Mouse (Mus musculus) thymus, postnatal 10 days (tissue): ENCODE data around the gene Cd82.

Experiments used
- DNase-seq, 2 experiments: peaks; one replicate each; pipeline ENCODE4 v3.0.0; 2021; ENCODE audit warnings: low spot score in 2 of 2

Gene Cd82

DNA sequence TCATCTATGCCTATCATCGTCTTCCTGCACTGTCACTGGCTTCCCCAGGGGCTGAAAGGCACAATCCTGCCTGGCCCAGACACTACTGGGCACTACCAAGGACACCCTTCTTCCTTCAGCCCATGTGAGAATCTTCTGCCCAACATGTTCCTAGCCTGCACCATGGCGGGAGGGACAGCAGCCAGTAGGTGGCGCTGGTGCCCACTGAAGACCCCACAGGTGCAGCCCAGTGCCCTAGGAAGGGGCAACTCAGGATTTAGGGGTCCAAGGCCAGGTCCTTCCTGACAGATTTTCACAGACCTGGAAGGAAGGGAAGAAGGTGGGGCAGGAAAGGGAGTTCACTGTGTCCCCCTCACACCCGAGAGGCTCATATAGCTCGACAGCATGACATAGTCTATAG lies 47.7 kb downstream of the Cd82 start:
- DNase-seq = peak; percentile 61 to 81

DNA sequence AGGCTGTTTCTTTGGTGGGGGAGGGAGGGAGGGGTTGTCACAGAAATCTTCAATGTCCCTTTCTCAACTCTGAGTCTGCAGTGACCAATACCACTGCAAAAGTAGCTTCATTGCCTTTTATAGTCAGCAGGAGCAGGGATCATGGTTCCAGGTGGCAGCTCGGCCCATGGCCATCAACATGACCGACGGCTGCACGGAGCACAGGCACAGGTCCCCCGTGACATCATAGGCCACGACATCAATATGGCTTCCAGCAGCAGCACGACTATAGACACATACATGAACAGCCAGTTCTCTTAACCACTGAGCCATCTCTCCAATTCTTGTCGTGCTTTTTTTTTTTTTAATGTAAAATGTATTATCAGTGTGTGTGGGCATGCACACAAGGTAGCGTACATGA lies 48.8 kb downstream of the Cd82 start:
- no peak for DNase-seq

DNA sequence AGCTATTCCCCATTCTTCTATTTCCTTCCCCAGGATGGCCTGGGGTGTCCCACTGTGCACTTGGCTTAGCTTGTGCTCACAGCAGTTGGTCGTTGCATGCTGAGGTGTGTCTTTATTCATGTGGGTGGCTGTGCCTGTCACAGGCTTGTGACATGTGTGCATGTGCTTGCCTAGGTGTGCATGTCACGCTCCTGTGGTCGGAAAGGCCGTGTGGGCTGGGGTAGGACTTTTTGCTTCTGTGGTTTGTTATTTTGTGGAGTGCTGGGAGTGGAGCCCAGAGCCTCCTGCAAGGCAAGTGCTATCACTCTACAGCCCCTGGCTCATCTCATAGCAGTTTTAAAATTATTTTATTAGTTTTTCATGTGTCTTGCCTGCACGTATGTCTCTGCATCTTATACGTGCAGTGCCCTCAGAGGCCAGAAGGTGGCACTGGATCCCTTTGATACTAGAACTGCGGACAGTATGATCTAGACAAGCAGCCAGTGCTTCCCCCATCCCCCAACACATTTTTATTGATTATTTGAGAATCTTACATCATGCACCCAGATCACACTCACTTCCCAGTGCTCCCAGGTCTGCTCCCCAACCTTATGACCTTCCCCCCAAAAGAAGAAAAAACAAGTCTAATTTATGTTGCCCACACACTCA lies 49.4 kb downstream of the Cd82 start:
- DNase-seq = peak; percentile 58 to 76

DNA sequence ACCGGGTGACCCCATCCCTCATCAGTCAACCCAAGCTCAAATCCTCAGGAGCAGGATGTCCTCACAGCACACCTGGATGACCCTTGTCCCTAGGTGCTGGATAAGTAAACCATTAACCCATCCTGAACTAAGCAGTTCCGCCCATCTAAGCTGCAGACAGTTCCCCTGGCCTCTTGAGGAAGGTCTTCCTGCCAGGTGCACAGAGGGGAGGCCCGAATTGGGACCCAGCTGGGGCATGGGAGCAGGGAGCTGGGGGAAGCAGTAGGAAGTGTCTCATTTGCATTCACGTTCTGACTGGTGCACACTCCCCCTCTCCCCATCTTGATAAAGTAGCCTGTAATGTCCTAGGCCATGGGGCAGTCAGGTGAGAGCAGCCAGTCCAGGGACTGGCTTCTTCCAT lies 50.8 kb downstream of the Cd82 start:
- DNase-seq = no peak

DNA sequence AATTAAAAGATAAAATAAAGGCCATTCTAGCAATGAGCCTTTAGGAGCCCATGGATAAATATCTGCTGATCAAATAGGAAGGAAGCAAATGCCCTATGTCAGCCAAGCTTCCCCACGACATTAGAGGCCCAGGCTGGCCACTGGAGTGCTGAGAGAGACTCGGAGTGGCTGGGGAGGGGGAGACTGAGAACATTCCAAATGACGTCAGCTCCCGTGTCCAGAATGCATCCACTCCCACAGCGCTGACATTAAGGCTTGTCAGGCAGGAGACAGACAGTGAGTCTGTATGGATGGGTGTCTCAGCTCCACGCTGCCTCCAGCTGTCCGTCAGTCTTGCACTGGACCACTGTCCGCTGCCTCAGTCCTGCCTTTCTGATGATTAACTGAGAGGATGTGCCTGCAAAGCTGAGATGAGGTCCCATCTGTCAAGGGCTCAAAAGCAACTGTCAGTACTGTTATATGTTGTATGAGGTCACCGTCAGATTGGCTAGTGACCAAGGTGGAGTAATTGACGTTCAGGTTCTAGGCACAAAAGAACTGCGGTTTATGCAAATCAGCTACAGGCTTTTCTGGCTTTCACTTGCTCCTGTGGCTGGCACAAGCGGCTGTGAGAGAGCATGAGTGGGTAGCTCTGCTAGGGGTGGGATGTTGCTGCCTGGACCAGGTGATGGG lies 51.9 kb downstream of the Cd82 start:
- no peak for DNase-seq

DNA sequence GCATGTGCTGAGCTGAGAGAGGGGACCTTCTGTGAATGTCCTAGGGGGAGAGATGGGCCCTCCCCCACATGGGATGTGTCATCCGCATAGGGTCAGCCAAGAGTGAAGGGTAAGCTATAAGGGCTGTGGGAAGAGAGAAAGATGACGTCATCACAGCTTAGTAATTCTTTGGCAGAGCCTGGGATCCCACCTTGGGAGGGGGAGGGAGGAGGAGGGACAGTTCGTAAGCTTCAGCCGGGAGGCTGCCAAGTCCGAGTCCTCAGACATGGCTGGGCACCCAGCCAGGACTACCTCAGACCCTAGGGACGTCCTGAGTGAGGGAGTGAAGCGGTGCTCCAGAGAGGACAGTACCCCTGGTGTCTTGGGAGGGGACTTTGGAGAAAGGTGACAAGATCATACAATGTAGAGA lies 57.9 kb downstream of the Cd82 start:
- no peak for DNase-seq

DNA sequence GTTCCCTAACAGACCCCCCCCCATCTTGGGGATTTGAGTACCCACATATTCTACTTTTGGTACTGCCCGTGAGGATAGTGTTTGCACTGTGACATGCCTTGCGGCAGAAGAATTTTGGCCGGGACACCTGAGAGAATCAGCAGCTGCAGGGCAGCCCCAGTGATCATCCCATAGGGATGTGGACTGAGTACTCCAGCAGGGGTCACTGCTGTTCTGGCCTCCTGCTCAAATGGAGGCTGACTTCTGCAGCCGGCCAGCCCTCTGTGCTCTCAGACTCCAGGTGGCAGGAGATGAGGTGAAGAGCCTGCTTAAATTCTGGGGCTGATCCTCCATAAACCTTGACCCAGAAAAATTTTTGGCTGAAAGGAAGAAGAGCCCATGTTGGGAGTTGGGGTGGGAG lies 58.8 kb downstream of the Cd82 start:
- no peak for DNase-seq

DNA sequence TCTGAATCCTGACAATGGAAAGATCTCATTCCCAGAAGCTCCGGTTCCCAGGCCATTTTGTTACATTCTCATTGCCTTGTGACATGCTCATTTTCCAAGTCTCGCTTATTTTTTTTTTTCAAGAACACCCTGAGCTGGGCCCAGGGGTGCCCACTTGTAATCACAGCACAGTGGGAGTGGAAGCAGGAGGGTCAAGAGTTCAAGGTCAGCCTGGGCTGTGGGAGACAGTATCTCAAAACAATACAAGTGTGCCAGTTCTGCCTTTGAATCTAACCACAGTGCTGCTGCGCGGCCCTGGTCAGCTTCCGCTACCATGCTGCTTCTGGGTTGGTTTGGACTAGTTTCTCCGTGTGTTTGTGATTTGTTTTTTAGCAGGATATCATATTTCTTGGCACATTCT lies 59.7 kb downstream of the Cd82 start:
- no peak for DNase-seq

DNA sequence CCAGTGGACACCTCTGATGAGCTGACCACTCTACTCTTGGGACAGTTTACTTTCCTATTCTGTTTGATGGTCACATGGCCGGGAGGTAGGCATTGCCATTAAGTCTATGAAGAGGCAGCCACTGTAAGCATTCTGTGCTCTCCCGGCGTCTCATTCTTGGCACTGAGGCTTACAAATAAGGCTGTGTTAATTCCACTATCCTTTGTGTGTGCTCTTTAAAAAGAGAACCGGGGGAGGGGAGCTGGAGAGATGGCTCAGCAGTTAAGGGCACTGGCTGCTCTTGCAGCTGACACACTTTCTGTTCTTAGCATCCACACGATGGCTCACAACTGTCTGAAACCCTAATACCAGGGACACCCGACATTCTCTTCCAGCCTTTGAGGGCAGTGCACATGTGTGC lies 71.7 kb downstream of the Cd82 start:
- no peak for DNase-seq

DNA sequence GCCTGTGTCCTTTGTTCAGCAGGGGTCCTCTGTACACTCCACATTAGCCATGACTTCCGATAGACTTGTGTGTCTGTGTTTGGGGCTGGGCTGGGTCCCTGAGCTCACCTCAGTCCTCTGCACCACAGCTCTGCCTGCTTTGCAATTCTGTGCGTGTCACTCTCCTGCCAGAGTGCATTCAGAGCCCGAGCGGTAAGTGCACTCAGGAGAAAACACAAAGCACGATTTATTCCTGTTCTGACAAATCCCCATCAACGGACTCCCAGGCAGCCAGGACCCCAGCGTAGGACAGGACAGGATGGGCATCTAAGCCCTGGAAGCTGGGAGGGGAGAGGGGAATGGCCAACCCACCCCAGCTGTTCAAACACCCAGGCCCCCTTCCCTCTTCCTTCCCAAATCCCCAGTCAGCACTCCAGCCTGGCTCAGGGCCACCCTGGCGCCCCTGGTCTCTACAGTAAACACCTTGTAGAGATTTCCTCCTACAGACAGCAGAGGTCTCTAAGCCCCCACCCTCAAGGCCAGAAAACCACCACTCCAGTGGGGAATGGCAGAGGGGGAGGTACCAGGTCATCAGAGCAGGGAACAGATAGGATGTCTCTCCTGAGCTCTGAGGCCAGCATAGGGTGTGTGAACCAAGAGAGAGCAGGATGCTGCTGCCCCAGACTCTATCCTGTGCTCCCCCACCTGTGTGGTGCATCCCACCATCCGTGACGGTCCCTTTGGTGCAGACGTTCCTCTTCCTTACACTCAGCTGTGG lies 72.6 kb downstream of the Cd82 start:
- DNase-seq = no peak

DNA sequence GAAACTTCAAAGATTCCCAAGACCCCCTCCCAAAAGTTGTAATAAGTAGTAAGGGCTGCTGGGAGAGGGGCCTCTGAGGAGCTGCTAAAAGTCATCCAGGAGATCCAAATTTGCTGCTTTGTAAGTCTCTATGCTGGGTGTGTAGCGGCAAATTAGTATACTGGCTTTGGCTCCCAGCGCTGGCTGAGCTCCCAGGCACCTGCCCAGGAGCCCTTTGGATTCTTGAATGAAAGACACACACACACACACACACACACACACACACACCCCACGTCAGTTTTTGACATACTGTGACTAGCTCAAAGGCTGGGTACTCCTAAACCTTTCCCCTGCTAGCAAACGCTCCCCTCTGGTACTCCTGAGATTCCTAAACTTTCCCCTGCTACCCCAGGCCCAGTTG lies 76.0 kb downstream of the Cd82 start:
- DNase-seq = no peak

DNA sequence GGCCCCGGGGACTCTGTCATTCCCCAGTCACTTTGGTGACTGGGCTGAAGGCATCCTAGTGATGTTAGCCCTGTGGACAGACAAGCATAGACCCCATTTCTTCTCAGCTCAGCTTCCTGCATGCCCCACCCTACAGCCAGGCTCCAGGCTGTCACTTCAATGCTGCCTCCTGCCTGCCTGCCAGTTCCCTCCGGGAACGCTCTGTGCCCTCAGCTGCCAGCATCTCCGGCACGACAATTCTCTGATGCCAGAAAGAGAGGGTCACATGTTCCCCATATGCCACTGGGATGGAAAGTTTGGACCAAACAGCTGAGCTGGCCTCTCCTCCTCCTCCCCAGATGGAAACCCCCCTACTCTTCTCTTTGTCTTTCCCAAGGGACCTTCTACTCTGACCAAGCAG lies 79.1 kb downstream of the Cd82 start:
- no peak for DNase-seq

DNA sequence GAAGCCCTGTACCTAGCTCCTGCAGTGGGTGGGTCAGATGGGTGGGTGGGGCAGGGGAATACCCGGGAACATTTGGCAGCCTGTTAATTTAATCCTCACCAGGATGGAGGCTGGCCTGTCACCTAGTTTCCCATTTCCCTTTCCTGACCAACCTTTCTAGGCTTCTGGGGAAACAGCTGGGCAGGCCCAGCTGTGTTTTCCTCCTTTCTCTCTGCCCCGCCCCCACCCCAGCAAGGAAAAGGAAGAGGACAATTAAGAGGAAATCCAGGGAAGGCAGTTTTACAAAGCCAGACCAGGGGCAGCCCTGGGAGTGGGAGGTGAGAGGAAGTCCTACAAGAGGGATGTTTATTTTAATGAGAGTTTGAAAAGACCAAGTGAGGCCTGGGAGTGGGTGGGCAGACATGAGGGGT lies 82.3 kb downstream of the Cd82 start:
- no peak for DNase-seq

DNA sequence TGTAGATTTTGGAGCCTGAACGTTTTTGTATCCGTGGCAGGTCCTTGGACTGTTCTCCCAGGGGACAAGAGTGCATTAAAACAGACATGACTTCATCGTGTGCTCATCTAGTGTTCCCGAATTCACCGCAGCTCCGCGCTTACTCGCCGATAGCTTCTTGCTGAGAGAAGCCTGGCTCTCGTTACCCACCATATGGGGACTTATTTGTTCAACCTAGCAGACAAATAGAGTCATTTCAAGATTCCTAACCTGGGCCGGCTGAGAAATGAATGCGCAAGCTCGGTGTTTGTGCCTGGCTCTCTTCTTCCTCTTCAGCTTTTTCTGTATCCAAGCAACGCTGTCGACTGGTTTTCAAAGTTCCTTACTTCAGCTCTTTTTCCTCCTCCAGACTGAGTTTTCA lies 85.1 kb downstream of the Cd82 start:
- DNase-seq = no peak

DNA sequence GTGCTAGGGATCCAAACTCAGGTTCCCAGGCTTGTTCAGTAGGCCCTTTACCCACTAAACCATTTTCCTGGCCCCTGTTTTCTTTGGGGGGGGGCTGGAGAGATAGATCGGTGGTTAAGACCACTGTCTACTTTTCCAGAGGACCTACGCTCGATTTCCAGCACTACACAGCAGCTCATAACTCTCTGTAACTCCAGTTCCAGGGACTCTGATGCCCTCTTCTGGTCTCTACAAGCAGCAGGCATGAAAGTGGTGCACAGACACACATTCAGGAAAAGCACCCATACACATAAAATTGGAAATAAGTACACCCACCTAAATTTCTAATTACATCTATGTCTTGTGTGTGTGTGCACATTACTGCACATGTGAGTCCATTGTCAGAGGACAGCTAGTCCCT lies 85.8 kb downstream of the Cd82 start:
- DNase-seq = no peak

DNA sequence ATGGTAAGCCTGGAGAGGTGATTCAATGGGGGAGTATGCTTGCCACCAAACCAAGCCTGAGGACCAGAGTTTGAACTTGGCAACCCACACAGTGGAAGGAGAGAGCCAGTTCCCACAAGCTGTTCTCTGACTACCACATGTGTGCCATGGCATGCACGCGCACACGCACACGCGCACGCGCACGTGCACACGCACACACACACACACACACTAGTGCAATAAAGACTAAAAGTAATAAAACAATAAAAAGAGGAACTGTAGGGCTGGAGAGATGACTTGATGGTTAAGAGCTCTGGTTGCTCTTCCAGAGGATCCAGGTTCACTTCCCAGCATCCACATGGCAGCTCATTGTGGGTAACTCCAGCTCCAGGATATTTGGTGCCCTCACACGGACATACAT lies 90.1 kb downstream of the Cd82 start:
- DNase-seq = no peak

DNA sequence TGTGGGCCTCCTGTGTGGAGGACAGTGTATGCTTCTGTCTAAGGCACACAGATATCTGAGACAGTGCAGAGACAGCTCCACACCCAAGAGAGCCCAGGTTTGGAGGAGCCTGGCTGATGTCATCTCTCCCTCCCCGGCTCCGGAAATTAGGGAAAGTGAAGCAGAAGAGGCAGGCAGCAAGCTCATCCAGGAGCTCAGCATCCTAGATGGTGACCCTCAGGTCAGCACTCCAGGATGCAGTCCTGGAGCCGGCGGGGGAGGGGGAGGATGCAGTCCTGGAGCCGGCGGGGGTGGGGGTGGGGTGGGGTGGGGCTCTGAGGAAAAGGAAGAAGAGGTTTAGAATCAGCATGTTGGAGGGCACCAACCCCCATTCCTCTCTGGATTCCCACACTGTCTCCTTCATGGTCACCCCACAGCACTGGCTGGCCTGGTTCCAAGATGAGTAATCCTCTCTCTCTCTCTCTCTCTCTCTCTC lies 90.8 kb downstream of the Cd82 start:
- DNase-seq = no peak
